Mouse (Mus musculus) limb, embryonic 14.5 days (tissue): Measurements from ENCODE around the gene Calr4. TPM values are rescaled to one million over a fixed set of nuclear protein-coding genes. Genes with fewer than 3 reads are reported as not detected.

ENCODE experiments used
- ATAC-seq: fragments of 200-750 bp; cut with Nextera tagmentation; 2 replicates; pipeline ENCODE4 v1.8.0; 2017; ENCODE audit warnings: low read depth, moderate number of reproducible peaks, moderate TSS enrichment; ENCODE audit not compliant: low FRiP score
- DNase-seq: peaks from one replicate; pipeline ENCODE4 v3.0.0-alpha.2; 2015; ENCODE audit warnings: low spot score
- H3K27ac ChIP-seq: fragments of 300-500 bp; sonication (generic); replicated peaks from 2 replicates; pipeline ENCODE4 v1.5.1; 2014; ENCODE audit warnings: low read depth, mild to moderate bottlenecking, low read length, moderate library complexity, mixed read lengths
- H3K27me3 ChIP-seq: fragments of 300-500 bp; sonication (generic); 2 replicates; pipeline ENCODE4 v1.6.1; 2014; ENCODE audit warnings: low read length, mixed read lengths; ENCODE audit not compliant: control insufficient read depth, insufficient read depth
- H3K36me3 ChIP-seq: fragments of 300-500 bp; sonication (generic); 2 replicates; pipeline ENCODE4 v1.6.1; 2014; ENCODE audit warnings: mild to moderate bottlenecking, low read length, moderate library complexity, mixed read lengths; ENCODE audit not compliant: control insufficient read depth, insufficient read depth
- H3K4me1 ChIP-seq: fragments of 300-500 bp; sonication (generic); 2 replicates; pipeline ENCODE4 v1.6.1; 2014; ENCODE audit warnings: antibody characterized with exemption, low read length, mixed read lengths; ENCODE audit not compliant: control insufficient read depth, insufficient read depth
- H3K4me2 ChIP-seq: fragments of 300-500 bp; sonication (generic); replicated peaks from 2 replicates; pipeline ENCODE4 v1.6.1; 2014; ENCODE audit warnings: low read depth, mild to moderate bottlenecking, low read length, moderate library complexity; ENCODE audit not compliant: severe bottlenecking
- H3K4me3 ChIP-seq: fragments of 300-500 bp; sonication (generic); replicated peaks from 2 replicates; pipeline ENCODE4 v1.5.1; 2014; ENCODE audit warnings: low read length
- H3K9ac ChIP-seq: fragments of 300-500 bp; sonication (generic); 2 replicates; pipeline ENCODE4 v1.6.1; 2014; ENCODE audit warnings: mild to moderate bottlenecking, low read depth, low read length, moderate library complexity; ENCODE audit not compliant: severe bottlenecking
- H3K9me3 ChIP-seq: fragments of 300-500 bp; sonication (generic); 2 replicates; pipeline ENCODE4 v1.6.1; 2016; ENCODE audit warnings: low read length; ENCODE audit not compliant: control insufficient read depth
- POLR2A ChIP-seq: fragments of 200-500 bp; IDR thresholded peaks from 2 replicates; pipeline ENCODE4 v1.8.0; 2012; ENCODE audit warnings: inconsistent platforms, mild to moderate bottlenecking, moderate library complexity, borderline replicate concordance; ENCODE audit not compliant: insufficient read depth, insufficient read length; ENCODE audit errors: extremely low read depth
- WGBS: fragments of 180-500 bp; shearing (Covaris S2); extraction: QIAGEN DNeasy Blood & Tissue Kit; methylation state at CpG from one replicate; pipeline ENCODE4 v1.1.7; 2014; 5-methylcytosine and 5-hydroxymethylcytosine counted together
- polyA plus RNA-seq, 2 experiments: library from polyadenylated mRNA; depleted of rRNA in 1 of 2; stranded (reverse) in 1 of 2; unstranded in 1 of 2; fragments of >200 nt; fragmentation: Nextera tagmentation in 1 of 2; extraction: Ambion mirVana in 1 of 2; gene quantifications; 2 replicates each; pipeline versions ENCODE4 v1.2.1 to v1.2.3; 2012 to 2014

The Calr4 gene
- polyA plus RNA-seq, 2 experiments, result 0.12 to 0.13 TPM

GRCm38 (mm10) chr4:109199069-109199468, 35.2 kb upstream of the Calr4 start:
- WGBS, result 93% methylated on average over 4 of the region's 4 CpGs

GRCm38 (mm10) chr4:109201582-109202424, 32.5 kb upstream of the Calr4 start, which contains the start of gene Osbpl9:
Gene Osbpl9, minus strand, starts transcription at chr4:109202272.
- WGBS, result under 1% methylated on average over 51 of the region's 59 CpGs
- Histone ChIP-seq H3K27me3 (no peaks in the 10 kb centered on the region), H3K4me3 (peak within 1 kb of the TSS; percentile 91), H3K9me3 (no peaks in the 10 kb centered on the region), H3K9ac (peak within 1 kb of the TSS; percentile 78), H3K27ac (peak within 1 kb of the TSS; percentile 94), H3K36me3 (peaks cover 5% of the 10 kb centered on the region; the same call in 1 of the 2 replicates), H3K4me1 (peaks cover 4% of the 10 kb centered on the region; the same call in 1 of the 2 replicates), H3K4me2 (peak within 1 kb of the TSS; percentile 88)
- DNase-seq, result peak; percentile 99
- peak; percentile 87; the same call in 1 of the 2 replicates for TF ChIP-seq POLR2A
- peak; percentile 99 for ATAC-seq

More at GRCm38 (mm10) chr4:109199069-109199468, 35.2 kb upstream of the Calr4 start:
- Histone ChIP-seq H3K36me3 (peaks cover 5% of the 10 kb centered on the region; the same call in 1 of the 2 replicates), H3K4me3 (no peak overlapping the region), H3K27ac (no peak overlapping the region), H3K9me3 (no peaks in the 10 kb centered on the region), H3K27me3 (no peaks in the 10 kb centered on the region), H3K4me1 (peaks cover 4% of the 10 kb centered on the region; the same call in 1 of the 2 replicates), H3K9ac (no peak overlapping the region), H3K4me2 (no peak overlapping the region)
- DNase-seq (no peak), ATAC-seq (no peak)
- TF ChIP-seq POLR2A, result no peak

- no peaks in the 10 kb centered on the region for H3K9me3 ChIP-seq
Observed at GRCm38 (mm10) chr4:109203931-109204330, 30.4 kb upstream of the Calr4 start.

GRCm38 (mm10) chr4:109204416-109204815, 29.9 kb upstream of the Calr4 start:
- Histone ChIP-seq H3K4me2 (no peak overlapping the region), H3K36me3 (peaks cover under 1% of the 10 kb centered on the region; the same call in 1 of the 2 replicates), H3K9me3 (no peaks in the 10 kb centered on the region), H3K27me3 (no peaks in the 10 kb centered on the region), H3K4me1 (peaks cover 4% of the 10 kb centered on the region; the same call in 1 of the 2 replicates), H3K4me3 (no peak overlapping the region), H3K9ac (no peak overlapping the region), H3K27ac (no peak overlapping the region)
- WGBS, result 65% methylated on average over 1 of the region's 1 CpGs
- TF ChIP-seq POLR2A, result no peak
- DNase-seq (no peak), ATAC-seq (no peak)

More at GRCm38 (mm10) chr4:109203931-109204330, 30.4 kb upstream of the Calr4 start:
- no peak for TF ChIP-seq POLR2A
- Histone ChIP-seq H3K4me2 (no peak overlapping the region), H3K36me3 (peaks cover 5% of the 10 kb centered on the region; the same call in 1 of the 2 replicates), H3K4me1 (peaks cover 4% of the 10 kb centered on the region; the same call in 1 of the 2 replicates), H3K9ac (no peak overlapping the region), H3K4me3 (no peak overlapping the region), H3K27ac (no peak overlapping the region), H3K27me3 (no peaks in the 10 kb centered on the region)
- ATAC-seq (no peak), DNase-seq (no peak)
- 89% methylated on average over 1 of the region's 1 CpGs for WGBS

- Histone ChIP-seq H3K27ac (no peak overlapping the region), H3K4me1 (no peaks in the 10 kb centered on the region), H3K9me3 (no peaks in the 10 kb centered on the region), H3K4me3 (no peak overlapping the region), H3K9ac (no peak overlapping the region), H3K36me3 (no peaks in the 10 kb centered on the region), H3K4me2 (no peak overlapping the region), H3K27me3 (no peaks in the 10 kb centered on the region)
- 64% methylated on average over 5 of the region's 5 CpGs for WGBS
- DNase-seq (no peak), ATAC-seq (no peak)
- no peak for TF ChIP-seq POLR2A
Observed at GRCm38 (mm10) chr4:109207524-109207923, 26.8 kb upstream of the Calr4 start.
